Mouse (Mus musculus): Measurements from ENCODE around the gene Hist1h2ap.
"Not testable (repeated sequence)": the region's sequence is repeated elsewhere in the genome, so short reads cannot be mapped to it uniquely, and the experiment has no call there.

- TF ChIP-seq CTCF (IDR thresholded peaks at IDR 0.05; ENCODE audit: control insufficient read depth, insufficient read depth, low read length): not testable (repeated sequence)
- TF ChIP-seq POLR2A (IDR thresholded peaks at IDR 0.05; ENCODE audit: borderline replicate concordance, control insufficient read depth, low read depth, low read length): 0 out of 2 replicates have a peak, but pooled peaks have one; percentile 26
Observed at GRCm38 (mm10) chr13:21831418-21832394, 1.6 kb downstream of the Hist1h2ap start, which contains the start of gene Hist1h4n.
